Mouse (Mus musculus): ENCODE data around the gene Sh3pxd2a. TPM values are rescaled to one million over a fixed set of nuclear protein-coding genes. Genes with fewer than 3 reads are reported as not detected.

Gene Sh3pxd2a
- polyA plus RNA-seq, 1 experiment, result 5.5 TPM

GRCm38 (mm10) chr19:47269729-47270128, 194.5 kb downstream of the Sh3pxd2a start:
- no peak for DNase-seq (ENCODE audit: low read depth, low spot score)
- WGBS, result 61% methylated on average over 8 of the region's 8 CpGs

GRCm38 (mm10) chr19:47267066-47267465, 197.1 kb downstream of the Sh3pxd2a start:
- DNase-seq (ENCODE audit: low read depth, low spot score), result no peak
- 94% methylated on average over 21 of the region's 21 CpGs for WGBS

- no peak for DNase-seq (ENCODE audit: low read depth, low spot score)
- 61% methylated on average over 18 of the region's 18 CpGs for WGBS
Observed at GRCm38 (mm10) chr19:47266070-47266801, 198.0 kb downstream of the Sh3pxd2a start.

GRCm38 (mm10) chr19:47264322-47265092, 199.7 kb downstream of the Sh3pxd2a start:
- WGBS, result 44% methylated on average over 11 of the region's 11 CpGs
- DNase-seq (ENCODE audit: low read depth, low spot score), result peak; percentile 55

- WGBS, result 85% methylated on average over 8 of the region's 8 CpGs
- DNase-seq (ENCODE audit: low read depth, low spot score), result no peak
Observed at GRCm38 (mm10) chr19:47263621-47264020, 200.6 kb downstream of the Sh3pxd2a start.

- 75% methylated on average over 8 of the region's 8 CpGs for WGBS
Observed at GRCm38 (mm10) chr19:47261196-47261595, 203.0 kb downstream of the Sh3pxd2a start.

GRCm38 (mm10) chr19:47259581-47259980, 204.6 kb downstream of the Sh3pxd2a start:
- no peak for DNase-seq (ENCODE audit: low read depth, low spot score)

More at GRCm38 (mm10) chr19:47261196-47261595, 203.0 kb downstream of the Sh3pxd2a start:
- no peak for DNase-seq (ENCODE audit: low read depth, low spot score)

GRCm38 (mm10) chr19:47255919-47256318, 208.3 kb downstream of the Sh3pxd2a start:
- no peak for DNase-seq (ENCODE audit: low read depth, low spot score)
- WGBS, result 33% methylated on average over 6 of the region's 6 CpGs

More at GRCm38 (mm10) chr19:47259581-47259980, 204.6 kb downstream of the Sh3pxd2a start:
- 12% methylated on average over 5 of the region's 5 CpGs for WGBS

GRCm38 (mm10) chr19:47255036-47255435, 209.2 kb downstream of the Sh3pxd2a start:
- DNase-seq (ENCODE audit: low read depth, low spot score), result no peak
- WGBS, result 39% methylated on average over 2 of the region's 2 CpGs

- WGBS, result 5% methylated on average over 90 of the region's 90 CpGs
Observed at GRCm38 (mm10) chr19:47253053-47253628, 211.1 kb downstream of the Sh3pxd2a start.

GRCm38 (mm10) chr19:47250931-47251330, 213.3 kb downstream of the Sh3pxd2a start:
- DNase-seq (ENCODE audit: low read depth, low spot score), result no peak
- WGBS, result 85% methylated on average over 6 of the region's 6 CpGs

More at GRCm38 (mm10) chr19:47253053-47253628, 211.1 kb downstream of the Sh3pxd2a start:
- DNase-seq (ENCODE audit: low read depth, low spot score), result no peak

GRCm38 (mm10) chr19:47248906-47249568, 215.2 kb downstream of the Sh3pxd2a start:
- WGBS, result 71% methylated on average over 16 of the region's 16 CpGs
- no peak for DNase-seq (ENCODE audit: low read depth, low spot score)

- peak; percentile 7 for DNase-seq (ENCODE audit: low read depth, low spot score)
- 30% methylated on average over 7 of the region's 7 CpGs for WGBS
Observed at GRCm38 (mm10) chr19:47248296-47248695, 215.9 kb downstream of the Sh3pxd2a start.

- 15% methylated on average over 11 of the region's 11 CpGs for WGBS
- peak; percentile 6 for DNase-seq (ENCODE audit: low read depth, low spot score)
Observed at GRCm38 (mm10) chr19:47247791-47248190, 216.4 kb downstream of the Sh3pxd2a start.

- WGBS, result 85% methylated on average over 8 of the region's 8 CpGs
- no peak for DNase-seq (ENCODE audit: low read depth, low spot score)
Observed at GRCm38 (mm10) chr19:47245512-47245911, 218.7 kb downstream of the Sh3pxd2a start.

GRCm38 (mm10) chr19:47242227-47242626, 222.0 kb downstream of the Sh3pxd2a start:
- whole genome bisulfite sequencing, result 83% methylated on average over 4 of the region's 4 CpGs
- no peak for DNase-seq (ENCODE audit: low read depth, low spot score)

GRCm38 (mm10) chr19:47240957-47241356, 223.2 kb downstream of the Sh3pxd2a start:
- no peak for DNase-seq (ENCODE audit: low read depth, low spot score)

GRCm38 (mm10) chr19:47240076-47240475, 224.1 kb downstream of the Sh3pxd2a start:
- WGBS, result 50% methylated on average over 12 of the region's 12 CpGs
- DNase-seq (ENCODE audit: low read depth, low spot score), result no peak

More at GRCm38 (mm10) chr19:47240957-47241356, 223.2 kb downstream of the Sh3pxd2a start:
- WGBS, result 77% methylated on average over 7 of the region's 7 CpGs

- no peak for DNase-seq (ENCODE audit: low read depth, low spot score)
- 87% methylated on average over 3 of the region's 3 CpGs for WGBS
Observed at GRCm38 (mm10) chr19:47233087-47233486, 231.1 kb downstream of the Sh3pxd2a start.
